Mouse (Mus musculus) urinary bladder, postnatal 4 days (tissue): Measurements from ENCODE around the gene Olfr1066.
"Not testable (repeated sequence)": the region's sequence is repeated elsewhere in the genome, so short reads cannot be mapped to it uniquely, and the experiment has no call there.

Source experiments
- DNase-seq, 2 experiments: peaks; one replicate each; pipeline ENCODE4 v3.0.0; 2021 to 2022; ENCODE audit warnings: low spot score in 2 of 2

Olfr1066 gene

GRCm38 (mm10) chr2:86456169-86456568, at the start of gene Olfr1066:
Gene Olfr1066 (minus strand): TSS chr2:86456269.
- DNase-seq: no peak

DNA sequence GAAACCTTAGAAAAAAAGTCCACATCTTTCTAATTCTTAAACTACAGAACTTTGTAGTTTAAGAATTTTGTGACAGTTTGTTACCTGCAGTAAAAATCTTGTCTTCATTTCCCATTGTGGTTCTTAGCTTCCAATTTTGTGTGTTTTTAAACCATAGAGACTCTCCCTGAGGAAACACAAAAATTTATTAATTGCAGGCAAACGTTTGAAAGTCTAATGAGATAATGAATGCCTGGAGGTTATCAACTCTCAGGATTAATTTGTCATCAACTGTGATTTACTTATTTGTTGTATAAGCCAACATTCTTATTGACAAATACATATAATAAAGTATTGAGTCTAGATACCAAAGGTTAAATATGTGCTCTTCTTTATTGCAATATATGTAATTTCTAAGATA, 31.2 kb upstream of the Olfr1066 start, which contains the start of gene Olfr228:
Olfr228 (minus strand) TSS at position 101 of the 400 bp plus-strand sequence.
- no peak for DNase-seq

GRCm38 (mm10) chr2:86464442-86465109, 8.5 kb upstream of the Olfr1066 start:
- no peak for DNase-seq

- no peak for DNase-seq
These were observed 4.4 kb upstream of the Olfr1066 start for GRCm38 (mm10) chr2:86460434-86460833.

DNA sequence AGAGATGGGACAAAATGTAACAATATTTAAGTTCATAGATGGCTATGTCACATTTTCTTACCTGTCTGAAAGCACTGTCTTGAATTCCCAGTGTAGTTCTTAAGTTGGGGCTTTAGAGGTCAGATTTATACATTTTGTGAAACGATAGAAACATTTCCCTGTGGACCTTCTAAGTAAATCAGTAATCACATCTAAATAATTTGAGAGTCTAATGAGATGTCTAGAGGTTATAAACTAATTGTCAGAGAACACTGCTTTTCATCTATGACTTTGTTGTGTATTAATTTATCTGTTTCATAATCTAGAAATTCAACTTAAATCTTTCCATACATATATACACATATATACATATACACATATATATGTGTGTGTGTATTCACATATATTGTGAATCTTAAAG, 5.6 kb downstream of the Olfr1066 start, which contains the start of gene Olfr1065:
Olfr1065 (minus strand) TSS at position 101 of the 400 bp plus-strand sequence.
- DNase-seq: not testable (repeated sequence)

DNA sequence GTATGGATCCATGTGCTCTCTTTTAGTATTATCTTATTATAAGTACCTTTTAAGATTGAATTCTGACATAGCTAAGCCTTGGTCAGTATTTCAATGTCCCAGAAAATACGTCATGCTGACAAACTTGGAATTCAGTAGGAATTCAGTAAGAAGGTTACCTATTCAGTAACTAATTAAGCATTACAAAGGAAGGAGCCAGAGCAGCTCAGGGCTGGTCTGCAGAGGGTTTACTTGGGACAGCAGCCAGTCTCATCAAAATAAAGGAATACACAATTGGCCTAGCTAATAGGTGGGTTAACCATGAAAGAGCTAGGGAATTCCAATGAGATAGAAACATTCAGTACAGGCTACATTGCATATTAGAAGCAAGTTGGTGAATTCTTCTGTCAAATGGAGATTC, 14.0 kb downstream of the Olfr1066 start:
- DNase-seq: not testable (repeated sequence)

- DNase-seq: not testable (repeated sequence)
These were observed 27.6 kb downstream of the Olfr1066 start for GRCm38 (mm10) chr2:86428511-86428910.

GRCm38 (mm10) chr2:86426649-86427048, 29.4 kb downstream of the Olfr1066 start, which contains the start of gene Olfr1062:
Gene Olfr1062 (minus strand): TSS chr2:86426749.
- DNase-seq: not testable (repeated sequence)

DNA sequence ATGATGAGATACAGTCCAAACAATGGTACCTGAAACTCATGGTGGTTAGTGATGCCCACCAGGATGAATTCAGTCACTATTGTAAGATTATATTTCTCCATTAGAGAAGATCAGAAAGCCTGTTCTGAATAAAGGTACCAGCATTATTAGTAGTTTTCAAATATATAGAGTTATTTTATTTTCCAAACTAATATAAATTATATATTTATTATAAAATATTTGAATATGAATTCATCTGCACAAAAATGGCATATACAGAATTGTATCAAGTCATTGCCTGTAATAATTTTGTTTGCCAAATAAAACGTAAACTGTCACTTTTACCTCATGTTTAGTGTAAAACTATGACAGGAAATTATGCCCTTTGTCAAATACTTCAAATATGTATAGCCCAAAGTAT, 42.1 kb downstream of the Olfr1066 start, which contains the start of gene Olfr1061:
Olfr1061 (minus strand) TSS at position 101 of the 400 bp plus-strand sequence.
- DNase-seq: no peak
